Mouse (Mus musculus) CH12.LX (cell line): ENCODE measurements at regions not wholly inside any gene's neighbourhood (a gene's known extent, or its start where the extent isn't known, plus 50 kb on each side); places are given as distances from the start of the nearest gene placed in this dataset.
A peak's percentile ranks its signal among the peaks of the same experiment; 100 is the strongest.

Source experiments
- DNase-seq: peaks from one replicate; pipeline ENCODE4 v3.0.0-alpha.2; 2013; ENCODE audit errors: extremely low read depth
- H3K27ac ChIP-seq: 2 replicates; pipeline ENCODE4 v1.5.1; 2012; ENCODE audit warnings: low read depth, mild to moderate bottlenecking, control low read depth, moderate library complexity; ENCODE audit not compliant: insufficient read depth
- H3K27me3 ChIP-seq: replicated peaks from 2 replicates; pipeline ENCODE3; 2012; ENCODE audit warnings: inconsistent platforms
- H3K36me3 ChIP-seq, 2 experiments: replicated peaks in 1 of 2; 2 replicates each; pipeline versions ENCODE3 to v1.6.1; 2012; ENCODE audit warnings: inconsistent platforms in 1 of 2, low read length in 1 of 2, mild to moderate bottlenecking in 1 of 2, mixed read lengths in 1 of 2, moderate library complexity in 1 of 2; ENCODE audit not compliant: control insufficient read depth in 1 of 2, insufficient read depth in 1 of 2
- H3K4me1 ChIP-seq, 2 experiments: 2 replicates each; pipeline ENCODE4 v1.6.1; 2012; ENCODE audit warnings: inconsistent platforms in 1 of 2, moderate library complexity in 1 of 2; ENCODE audit not compliant: insufficient read depth in 2 of 2, control insufficient read depth in 1 of 2
- H3K4me2 ChIP-seq: 2 replicates; pipeline ENCODE4 v1.6.1; 2012; ENCODE audit warnings: low read depth, mild to moderate bottlenecking, control low read depth; ENCODE audit not compliant: poor library complexity, insufficient read depth, severe bottlenecking
- H3K4me3 ChIP-seq, 3 experiments: fragments of 150-350 bp in 1 of 3; sonication (generic) in 1 of 3; replicated peaks in 1 of 3; 2 replicates each; pipeline versions ENCODE3 to v1.5.1; 2011 to 2012; ENCODE audit warnings: low read depth in 2 of 3, low read length in 2 of 3, mild to moderate bottlenecking in 2 of 3, moderate library complexity in 2 of 3, control low read depth in 1 of 3, improper control_type of control experiment in 1 of 3, inconsistent platforms in 1 of 3, mixed read lengths in 1 of 3; ENCODE audit not compliant: poor library complexity in 1 of 3
- H3K79me2 ChIP-seq: replicated peaks from 2 replicates; pipeline ENCODE4 v1.6.1; 2012; ENCODE audit warnings: mild to moderate bottlenecking, moderate library complexity; ENCODE audit not compliant: control insufficient read depth, poor library complexity, insufficient read depth, severe bottlenecking; ENCODE audit errors: extremely low read depth
- H3K9ac ChIP-seq: 2 replicates; pipeline ENCODE4 v1.6.1; 2012; ENCODE audit warnings: low read depth, mild to moderate bottlenecking, control low read depth, moderate library complexity; ENCODE audit not compliant: insufficient read depth
- H3K9me3 ChIP-seq: replicated peaks from 2 replicates; pipeline ENCODE3; 2012; ENCODE audit warnings: low read length, inconsistent platforms, mixed read lengths
- CHD1 ChIP-seq: IDR thresholded peaks from 2 replicates; pipeline ENCODE4 v1.6.1; 2012; ENCODE audit warnings: low read depth, low read length, improper control_type of control experiment, inconsistent platforms
- E2F4 ChIP-seq: IDR thresholded peaks from 2 replicates; pipeline ENCODE4 v1.6.1; 2011; ENCODE audit warnings: low read depth, low read length, improper control_type of control experiment; ENCODE audit not compliant: insufficient replicate concordance
- ELF1 ChIP-seq: IDR thresholded peaks from 2 replicates; pipeline ENCODE4 v1.6.1; 2014; ENCODE audit warnings: low read depth, mild to moderate bottlenecking, inconsistent platforms, low read length, improper control_type of control experiment
- EP300 ChIP-seq: IDR thresholded peaks from 2 replicates; pipeline ENCODE4 v1.6.1; 2011; ENCODE audit warnings: low read length, improper control_type of control experiment
- MAFK ChIP-seq: IDR thresholded peaks from 2 replicates; pipeline ENCODE4 v1.6.1; 2011; ENCODE audit warnings: low read length, improper control_type of control experiment; ENCODE audit not compliant: insufficient replicate concordance
- MAZ ChIP-seq: IDR thresholded peaks from 2 replicates; pipeline ENCODE4 v1.6.1; 2012; ENCODE audit warnings: low read depth, mild to moderate bottlenecking, inconsistent platforms, low read length, improper control_type of control experiment, moderate library complexity
- MEF2A ChIP-seq: IDR thresholded peaks from 2 replicates; pipeline ENCODE4 v1.6.1; 2014; ENCODE audit warnings: low read depth, mild to moderate bottlenecking, inconsistent platforms, low read length, improper control_type of control experiment, borderline replicate concordance
- POLR2A ChIP-seq: IDR thresholded peaks from 2 replicates; pipeline ENCODE4 v1.6.1; 2011; ENCODE audit warnings: low read depth, mild to moderate bottlenecking, improper control_type of control experiment, low read length
- POLR2AphosphoS2 ChIP-seq: IDR thresholded peaks from 2 replicates; pipeline ENCODE4 v1.6.1; 2011; ENCODE audit warnings: low read depth, low read length, improper control_type of control experiment
- RAD21 ChIP-seq: IDR thresholded peaks from 2 replicates; pipeline ENCODE4 v1.6.1; 2011; ENCODE audit warnings: low read depth, mild to moderate bottlenecking, low read length, improper control_type of control experiment, moderate library complexity
- SIN3A ChIP-seq: IDR thresholded peaks from 2 replicates; pipeline ENCODE4 v1.6.1; 2012; ENCODE audit warnings: low read length, improper control_type of control experiment, inconsistent platforms
- SMC3 ChIP-seq: IDR thresholded peaks from 2 replicates; pipeline ENCODE4 v1.6.1; 2011; ENCODE audit warnings: low read depth, low read length, improper control_type of control experiment
- TCF12 ChIP-seq: IDR thresholded peaks from 2 replicates; pipeline ENCODE4 v1.6.1; 2014; ENCODE audit warnings: low read depth, mild to moderate bottlenecking, inconsistent platforms, low read length, improper control_type of control experiment
- USF2 ChIP-seq: conservative IDR thresholded peaks from 2 replicates; pipeline ENCODE4 v1.6.1; 2011; ENCODE audit warnings: low read depth, low read length, improper control_type of control experiment
- ZC3H11A ChIP-seq: IDR thresholded peaks from 2 replicates; pipeline ENCODE4 v1.6.1; 2012; ENCODE audit warnings: low read depth, mild to moderate bottlenecking, inconsistent platforms, low read length, improper control_type of control experiment
- ZKSCAN1 ChIP-seq: IDR thresholded peaks from 2 replicates; pipeline ENCODE4 v1.6.1; 2012; ENCODE audit warnings: low read depth, inconsistent platforms, low read length, improper control_type of control experiment, borderline replicate concordance
- ZMIZ1 ChIP-seq: IDR thresholded peaks from 2 replicates; pipeline ENCODE4 v1.6.1; 2012; ENCODE audit warnings: low read depth, mild to moderate bottlenecking, inconsistent platforms, low read length, improper control_type of control experiment
- ZNF384 ChIP-seq: IDR thresholded peaks from 2 replicates; pipeline ENCODE4 v1.6.1; 2012; ENCODE audit warnings: low read depth, low read length, improper control_type of control experiment, inconsistent platforms
- dilution Hi-C: fragments of 300-500 bp; cut with MboI; formaldehyde crosslinking; loops from 2 replicates; pipeline ENCODE4 v1.14.3; 2020; ENCODE audit warnings: low sequenced_read_pairs; ENCODE audit not compliant: extremely low pct_unique_long_range_greater_than_20kb, extremely low pct_ligation_motif_present
- in situ Hi-C: fragments of 300-500 bp; cut with MboI; formaldehyde crosslinking; loops from 3 replicates; pipeline ENCODE4 v1.14.3; 2019; ENCODE audit warnings: low sequenced_read_pairs, low pct_ligation_motif_present, low pct_unique_long_range_greater_than_20kb, mixed read lengths

DNA sequence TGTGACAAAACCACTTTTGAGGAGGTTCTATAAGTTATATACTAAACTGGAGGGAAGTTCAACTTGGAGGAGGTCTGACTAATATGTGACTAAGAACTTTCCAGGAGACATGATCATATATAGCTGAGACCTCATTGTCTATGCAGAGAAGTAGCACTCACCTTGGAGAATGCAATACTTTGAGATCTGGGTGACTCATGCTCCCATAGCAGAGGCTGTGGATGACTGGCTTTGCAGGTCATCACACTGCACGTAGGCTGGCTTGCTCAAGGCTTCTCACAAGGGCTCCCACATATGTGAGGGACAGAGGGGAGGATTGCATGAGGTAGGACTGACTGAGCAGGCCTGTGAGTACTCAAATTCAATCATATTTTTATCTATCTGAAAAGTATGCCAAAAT lies 726.7 kb downstream of the Inhba start:
- H3K4me2 ChIP-seq, result no peak overlapping the region
- H3K4me3 ChIP-seq, result no peak overlapping the region
- dilution Hi-C loops, result no loop called here
- no peak for TF ChIP-seq SMC3
- no peak for TF ChIP-seq TCF12
- TF ChIP-seq MEF2A, result no peak
- TF ChIP-seq POLR2A, result no peak
- no peak for TF ChIP-seq POLR2AphosphoS2
- TF ChIP-seq SIN3A, result no peak
- TF ChIP-seq ZC3H11A, result no peak
- no peak for TF ChIP-seq USF2
- TF ChIP-seq CHD1, result no peak
- TF ChIP-seq E2F4, result no peak
- no peak for TF ChIP-seq ZMIZ1
- TF ChIP-seq ZKSCAN1, result no peak
- no peak for TF ChIP-seq ELF1
- no peak for TF ChIP-seq MAZ
- TF ChIP-seq, all 38 proteins: peak for 0
- in situ Hi-C loops, result no loop called here
- DNase-seq, result peak; percentile 3
- H3K4me1 ChIP-seq, result peaks cover 0 to 8% of the 10 kb centered on the region in 2 experiments; a peak in 1 of 4 replicates
- no peaks in the 10 kb centered on the region for H3K9me3 ChIP-seq
- no peak overlapping the region for H3K9ac ChIP-seq
- H3K27ac ChIP-seq, result no peak overlapping the region
- no peaks in the 10 kb centered on the region for H3K27me3 ChIP-seq
- H3K79me2 ChIP-seq, result no peaks in the 10 kb centered on the region
- no peaks in the 10 kb centered on the region for H3K36me3 ChIP-seq

DNA sequence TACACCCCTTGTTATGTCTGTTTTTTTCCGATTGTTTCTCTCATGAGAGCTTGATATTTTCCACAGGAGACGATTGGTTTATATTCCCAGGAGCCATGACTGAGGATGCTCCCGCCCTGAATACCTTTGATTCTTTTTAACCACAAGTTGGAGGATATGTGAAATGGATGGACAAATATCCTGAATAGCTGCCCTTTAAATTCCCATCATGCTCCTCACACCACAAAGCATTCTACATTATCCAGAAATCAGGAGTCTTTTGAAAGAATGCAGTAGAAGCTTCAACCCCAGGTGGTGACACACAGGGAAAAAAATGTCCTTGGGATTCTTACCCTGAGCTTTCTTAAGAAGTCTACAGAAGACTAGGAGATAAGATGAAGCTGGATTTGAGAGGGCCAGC lies 727.9 kb downstream of the Inhba start:
- no peak overlapping the region for H3K27ac ChIP-seq
- no peaks in the 10 kb centered on the region for H3K79me2 ChIP-seq
- H3K27me3 ChIP-seq, result no peaks in the 10 kb centered on the region
- peaks cover 0 to 8% of the 10 kb centered on the region in 2 experiments; a peak in 1 of 4 replicates for H3K4me1 ChIP-seq
- TF ChIP-seq TCF12, result no peak
- no peaks in the 10 kb centered on the region for H3K9me3 ChIP-seq
- no peak overlapping the region for H3K9ac ChIP-seq
- no peak for DNase-seq
- H3K4me3 ChIP-seq, result no peak overlapping the region
- dilution Hi-C loops (no loop called here), in situ Hi-C loops (no loop called here)
- no peaks in the 10 kb centered on the region for H3K36me3 ChIP-seq
- no peak overlapping the region for H3K4me2 ChIP-seq

DNA sequence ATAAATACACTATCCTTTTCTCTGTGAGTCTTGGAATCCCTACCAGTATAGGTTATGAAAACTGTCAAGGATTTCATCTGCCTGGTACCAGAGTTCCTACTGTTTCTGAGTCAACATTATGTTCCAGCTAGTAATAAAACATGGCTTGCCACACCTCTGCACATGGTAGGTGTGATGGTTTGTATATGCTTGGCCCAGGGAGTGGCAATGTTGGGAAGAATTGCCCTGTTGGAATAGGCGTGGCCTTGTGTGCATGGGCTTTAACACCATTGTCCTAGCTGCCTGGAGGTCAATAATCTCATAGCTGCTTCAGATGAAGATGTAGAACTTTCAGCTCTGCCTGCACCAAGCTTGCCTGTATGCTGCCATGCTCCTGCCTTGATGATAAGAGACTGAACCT lies 732.6 kb downstream of the Inhba start:
- no peaks in the 10 kb centered on the region for H3K36me3 ChIP-seq
- H3K9me3 ChIP-seq, result no peaks in the 10 kb centered on the region
- H3K4me2 ChIP-seq, result no peak overlapping the region
- TF ChIP-seq RAD21 (no peak), EP300 (no peak), ZNF384 (no peak), MAFK (no peak)
- TF ChIP-seq, all 38 proteins: peak for 0
- Histone ChIP-seq H3K4me3 (no peak overlapping the region), H3K79me2 (no peaks in the 10 kb centered on the region), H3K4me1 (no peaks in the 10 kb centered on the region), H3K27me3 (no peaks in the 10 kb centered on the region), H3K9ac (no peak overlapping the region), H3K27ac (no peak overlapping the region)
- in situ Hi-C loops, result no loop called here
- dilution Hi-C loops, result no loop called here
- DNase-seq, result no peak
